Mouse (Mus musculus) heart, postnatal 14 days (tissue): ENCODE results near the gene Themis2. TPM values are rescaled to one million over a fixed set of nuclear protein-coding genes. Genes with fewer than 3 reads are reported as not detected.

Source experiments
- total RNA-seq, 2 experiments: library from RNA; stranded (reverse); gene quantifications; 2 replicates each; pipeline ENCODE4 v1.2.3; 2021

The Themis2 gene
- total RNA-seq, 2 experiments from 2014 or later: 1.5 to 1.8 TPM

Other genes with a start within 250 kb of the Themis2 start
- gene Ptafr, start 232.3 kb downstream of the Themis2 start, total RNA-seq: 1 to 10 TPM; 1.1 to 2.0 TPM
- 10 to 100 TPM; 36.4 to 38.5 TPM for gene Eya3, start 157.4 kb downstream of the Themis2 start, total RNA-seq
- gene Xkr8, start 63.8 kb downstream of the Themis2 start, total RNA-seq: 1 to 10 TPM; 1.9 to 2.0 TPM
- under 1 TPM; 0.71 to 0.98 TPM for gene Smpdl3b, start 39.1 kb downstream of the Themis2 start, total RNA-seq
- 10 to 100 TPM; 11.2 to 12.4 TPM for gene Rpa2, start 28.1 kb downstream of the Themis2 start, total RNA-seq
- 10 to 100 TPM; 20.4 to 21.8 TPM for gene Ppp1r8, start 46.8 kb upstream of the Themis2 start, total RNA-seq
- gene Stx12, start 88.1 kb upstream of the Themis2 start, total RNA-seq: 10 to 100 TPM; 35.8 to 38.3 TPM
- gene Fam76a, start 126.2 kb upstream of the Themis2 start, total RNA-seq: 10 to 100 TPM; 33.2 to 40.1 TPM
- under 1 TPM; 0.43 to 0.49 TPM for gene Fgr, start 177.7 kb upstream of the Themis2 start, total RNA-seq
- 10 to 100 TPM; 55.2 to 59.1 TPM for gene Ahdc1, start 214.9 kb upstream of the Themis2 start, total RNA-seq